Mouse (Mus musculus): ENCODE results near the gene Cacng4.

DNA sequence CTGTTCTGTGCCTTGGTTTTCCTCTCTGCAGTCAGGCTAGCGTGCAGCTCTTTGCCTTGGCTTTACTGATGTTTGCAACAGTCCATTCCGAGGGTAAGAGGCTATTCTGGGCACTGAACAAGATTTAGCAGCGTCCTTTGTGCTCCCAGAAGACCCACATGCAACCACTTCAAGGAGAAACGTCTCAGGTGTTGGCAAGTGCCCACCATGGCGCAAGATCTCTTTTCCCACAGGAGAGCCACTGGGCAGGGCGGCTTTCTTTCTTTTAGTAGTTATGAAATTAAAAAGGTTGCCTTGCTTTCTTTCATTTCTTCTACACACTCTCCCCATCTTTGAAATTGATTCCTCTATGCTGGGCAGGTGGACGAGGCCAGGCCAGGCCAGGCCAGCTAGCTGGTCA lies 65.2 kb downstream of the Cacng4 start:
- no peak for TF ChIP-seq CTCF (IDR thresholded peaks at IDR 0.05; ENCODE audit: low read depth)
- TF ChIP-seq EP300 (optimal IDR thresholded peaks at IDR 0.05) = no peak

Measured in stomach, postnatal 0 days (tissue).